Mouse (Mus musculus) gastrocnemius, adult 8-10 months (tissue): ENCODE measurements around the gene Gm5800. TPM values are rescaled to one million over a fixed set of nuclear protein-coding genes. Genes with fewer than 3 reads are reported as not detected.
"Not testable (repeated sequence)": the region's sequence is repeated elsewhere in the genome, so short reads cannot be mapped to it uniquely, and the experiment has no call there.

ENCODE experiments used
- DNase-seq, 2 experiments: peaks; one replicate each; pipeline ENCODE4 v3.0.0; 2022; ENCODE audit warnings: low spot score in 2 of 2
- total RNA-seq, 4 experiments: library from RNA; stranded (reverse); gene quantifications; 2 replicates each; pipeline ENCODE4 v1.2.4; 2022

Gm5800 gene
- total RNA-seq, result not detected

DNA sequence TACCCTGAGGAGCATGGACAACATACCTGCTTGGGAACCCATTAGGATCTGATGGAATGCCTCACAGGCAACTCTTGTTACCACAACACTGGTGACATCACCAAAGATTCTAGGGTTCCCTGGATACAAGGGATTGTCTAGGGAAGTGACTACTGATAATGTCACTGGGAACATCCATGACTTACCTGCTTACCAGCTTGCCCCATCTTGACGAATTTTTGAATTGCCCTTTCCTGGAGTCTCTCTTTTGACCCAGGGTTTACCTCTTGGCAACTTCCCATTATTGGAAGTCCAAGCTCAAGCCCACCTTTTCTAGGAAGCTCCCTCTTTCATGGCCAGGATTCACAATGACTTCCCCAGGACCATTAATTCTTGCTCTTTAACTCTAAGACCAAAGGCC is at the start of gene Gm5800:
Gm5800 (minus strand) TSS at position 101 of the 400 bp plus-strand sequence.
- DNase-seq, result no peak

GRCm38 (mm10) chr14:51755944-51756343 is 39.0 kb upstream of the Gm5800 start:
- DNase-seq, result no peak

- no peak for DNase-seq
These were observed 23.6 kb upstream of the Gm5800 start for GRCm38 (mm10) chr14:51740347-51741170.

GRCm38 (mm10) chr14:51739150-51739993 is 22.4 kb upstream of the Gm5800 start:
- no peak for DNase-seq

- DNase-seq, result no peak
These were observed 21.6 kb upstream of the Gm5800 start for GRCm38 (mm10) chr14:51738411-51739149.

- no peak for DNase-seq
These were observed 21.0 kb upstream of the Gm5800 start for GRCm38 (mm10) chr14:51737967-51738366.

DNA sequence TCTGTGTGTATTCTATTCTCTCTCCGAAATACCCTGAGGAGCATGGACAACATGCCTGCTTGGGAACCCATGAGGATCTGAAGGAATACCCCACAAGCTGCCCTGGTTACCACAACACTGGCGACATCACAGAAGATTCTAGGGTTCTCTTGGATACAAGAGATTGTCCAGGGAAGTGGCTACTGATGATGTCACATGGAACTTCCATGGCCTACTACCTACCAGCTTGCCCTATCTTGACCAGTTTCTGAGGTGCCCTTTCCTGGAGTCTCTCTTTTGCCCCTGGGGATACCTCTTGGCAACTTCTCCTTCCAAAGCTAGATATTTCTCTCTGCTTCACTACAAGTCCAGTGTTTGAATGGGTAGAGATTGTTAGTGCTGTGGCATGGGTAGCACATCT is 21.6 kb downstream of the Gm5800 start, which contains the start of gene Gm17079:
Gm17079 (minus strand) TSS at position 101 of the 400 bp plus-strand sequence.
- not testable (repeated sequence) for DNase-seq

DNA sequence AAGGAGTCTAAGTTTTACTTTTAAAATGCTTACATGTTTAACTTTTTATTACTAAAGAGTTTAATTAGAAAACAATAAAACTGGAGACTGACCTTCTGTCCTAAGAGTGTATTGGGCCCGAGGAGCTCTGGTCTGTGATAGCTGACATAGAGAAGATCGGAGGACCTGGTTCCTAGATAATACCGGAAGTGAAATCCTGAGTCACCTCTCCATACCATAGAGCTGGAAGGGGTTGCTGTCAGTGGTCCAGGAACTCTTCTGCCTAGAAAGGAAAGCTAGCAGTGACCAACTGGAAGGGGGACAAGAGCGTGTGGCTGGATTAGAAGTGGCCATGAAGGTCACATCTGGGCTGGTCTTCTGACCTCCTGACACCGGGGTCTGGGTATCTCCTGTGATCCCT is 39.7 kb downstream of the Gm5800 start:
- no peak for DNase-seq

Other genes with a start within 250 kb of the Gm5800 start
- gene Gm5622, start 164.4 kb downstream of the Gm5800 start, total RNA-seq, result not detected
- gene Gm17175, start 143.1 kb downstream of the Gm5800 start, total RNA-seq, result not detected
- not detected for gene Gm17174, start 125.0 kb downstream of the Gm5800 start, total RNA-seq
- gene Gm17078, start 105.9 kb downstream of the Gm5800 start, total RNA-seq, result not detected
- gene Gm4181, start 81.5 kb downstream of the Gm5800 start, total RNA-seq, result not detected
- gene Gm17079, start 21.7 kb downstream of the Gm5800 start, total RNA-seq, result not detected
- gene Ang4, start 56.4 kb upstream of the Gm5800 start, total RNA-seq, result not detected
- not detected for gene AY358078, start 82.9 kb upstream of the Gm5800 start, total RNA-seq
- not detected for gene Ear6, start 136.5 kb upstream of the Gm5800 start, total RNA-seq
- gene Mettl17, start 167.7 kb upstream of the Gm5800 start, total RNA-seq, result 10 to 100 TPM in 3 of 4 experiments, 1 to 10 TPM in 1; 8.6 to 14.7 (median 12.3) TPM
- under 1 TPM; 0.11 to 0.48 (median 0.33) TPM for gene Slc39a2, start 175.7 kb upstream of the Gm5800 start, total RNA-seq
- gene Ndrg2, start 197.0 kb upstream of the Gm5800 start, total RNA-seq, result 1,000 to 10,000 TPM; 1,880 to 2,007 (median 1,939) TPM
- 1 to 10 TPM in 3 of 4 experiments, under 1 TPM in 1; 0.92 to 1.7 (median 1.7) TPM for gene Tppp2, start 201.2 kb upstream of the Gm5800 start, total RNA-seq
- gene Rnase13, start 205.6 kb upstream of the Gm5800 start, total RNA-seq, result not detected